Mouse (Mus musculus) CD8-positive naive resting alpha-beta T cell, adult 2 months (primary cell): ENCODE measurements around the gene Rbm38.

Source experiments
- DNase-seq, 2 experiments: peaks; one replicate each; pipeline ENCODE4 v3.0.0; 2022; ENCODE audit warnings: low read depth in 2 of 2, low spot score in 2 of 2

Rbm38 gene

GRCm38 (mm10) chr2:173020430-173020829 lies at the start of gene Rbm38:
TSS of gene Rbm38 (plus strand) at chr2:173020498.
- no peak for DNase-seq

- no peak for DNase-seq
These were observed 48.4 kb upstream of the Rbm38 start for GRCm38 (mm10) chr2:172971865-172972264.

GRCm38 (mm10) chr2:172973806-172974565 lies 46.3 kb upstream of the Rbm38 start:
- DNase-seq = no peak

- DNase-seq = no peak
These were observed 45.6 kb upstream of the Rbm38 start for GRCm38 (mm10) chr2:172974701-172975100.

GRCm38 (mm10) chr2:172975159-172975558 lies 45.1 kb upstream of the Rbm38 start:
- no peak for DNase-seq

GRCm38 (mm10) chr2:172976661-172977238 lies 43.5 kb upstream of the Rbm38 start:
- DNase-seq = no peak

GRCm38 (mm10) chr2:172977409-172978130 lies 42.7 kb upstream of the Rbm38 start, which contains the start of gene Spo11:
TSS of gene Spo11 (plus strand) at chr2:172977700.
- peak; percentile 63 to 67 for DNase-seq

GRCm38 (mm10) chr2:172978131-172978633 lies 42.1 kb upstream of the Rbm38 start:
- DNase-seq = peak in 1 of 2 experiments; percentile 18

- DNase-seq = no peak
These were observed 40.5 kb upstream of the Rbm38 start for GRCm38 (mm10) chr2:172979666-172980345.

GRCm38 (mm10) chr2:172982776-172983561 lies 37.3 kb upstream of the Rbm38 start:
- no peak for DNase-seq

- no peak for DNase-seq
These were observed 30.1 kb upstream of the Rbm38 start for GRCm38 (mm10) chr2:172990161-172990560.

GRCm38 (mm10) chr2:172996207-172996606 lies 24.1 kb upstream of the Rbm38 start:
- DNase-seq = peak; percentile 67 to 79

- no peak for DNase-seq
These were observed 22.6 kb upstream of the Rbm38 start for GRCm38 (mm10) chr2:172997748-172998147.

GRCm38 (mm10) chr2:172998478-172998877 lies 21.8 kb upstream of the Rbm38 start:
- no peak for DNase-seq

GRCm38 (mm10) chr2:172999630-173000284 lies 20.5 kb upstream of the Rbm38 start, which contains the start of gene Rae1:
TSS of gene Rae1 (plus strand) at chr2:173000117.
- peak; percentile 99 to 100 for DNase-seq

- DNase-seq = no peak
These were observed 20.0 kb upstream of the Rbm38 start for GRCm38 (mm10) chr2:173000285-173000652.

- no peak for DNase-seq
These were observed 19.4 kb upstream of the Rbm38 start for GRCm38 (mm10) chr2:173000921-173001320.

- no peak for DNase-seq
These were observed 16.6 kb upstream of the Rbm38 start for GRCm38 (mm10) chr2:173003737-173004136.

- DNase-seq = no peak
These were observed 10.0 kb upstream of the Rbm38 start for GRCm38 (mm10) chr2:173010220-173010717.

GRCm38 (mm10) chr2:173011440-173011839 lies 8.9 kb upstream of the Rbm38 start:
- no peak for DNase-seq
